Mouse (Mus musculus) myocyte (in vitro differentiated cells): Measurements from ENCODE around the gene Vwa5b1.

ENCODE experiments used
- CEBPB ChIP-seq: IDR thresholded peaks from 2 replicates; pipeline ENCODE4 v1.6.1; 2011; ENCODE audit warnings: mild to moderate bottlenecking, moderate library complexity; ENCODE audit not compliant: poor library complexity, insufficient read depth, severe bottlenecking
- E2F4 ChIP-seq: IDR thresholded peaks from one replicate; pipeline ENCODE4 v1.6.1; 2011; ENCODE audit warnings: mild to moderate bottlenecking, control low read depth, moderate library complexity; ENCODE audit not compliant: insufficient read depth
- MAX ChIP-seq: IDR thresholded peaks from one replicate; pipeline ENCODE4 v1.6.1; 2011; ENCODE audit warnings: low read depth, mild to moderate bottlenecking, control low read depth
- MYOD1 ChIP-seq, 3 experiments: IDR thresholded peaks; one replicate each; pipeline ENCODE4 v1.6.1; 2011; ENCODE audit warnings: control low read depth in 2 of 3, low read depth in 2 of 3, mild to moderate bottlenecking in 2 of 3, moderate library complexity in 1 of 3; ENCODE audit not compliant: insufficient read length in 2 of 3, control insufficient read depth in 1 of 3
- MYOG ChIP-seq, 3 experiments: IDR thresholded peaks; one replicate each; pipeline ENCODE4 v1.6.1; 2011; ENCODE audit warnings: control low read depth in 2 of 3, low read depth in 2 of 3, mild to moderate bottlenecking in 2 of 3; ENCODE audit not compliant: insufficient read length in 2 of 3, control insufficient read depth in 1 of 3, insufficient read depth in 1 of 3
- POLR2A ChIP-seq: IDR thresholded peaks from one replicate; pipeline ENCODE4 v1.6.1; 2011; ENCODE audit warnings: low read depth, mild to moderate bottlenecking, control low read depth, moderate library complexity; ENCODE audit not compliant: insufficient read length
- SRF ChIP-seq: IDR thresholded peaks from one replicate; pipeline ENCODE4 v1.6.1; 2011; ENCODE audit warnings: low read depth; ENCODE audit not compliant: control insufficient read depth, insufficient read length
- TCF12 ChIP-seq: IDR thresholded peaks from one replicate; pipeline ENCODE4 v1.6.1; 2011; ENCODE audit warnings: mild to moderate bottlenecking, control low read depth; ENCODE audit not compliant: poor library complexity, insufficient read depth, severe bottlenecking
- USF1 ChIP-seq: IDR thresholded peaks from one replicate; pipeline ENCODE4 v1.6.1; 2011; ENCODE audit warnings: low read depth, mild to moderate bottlenecking, control low read depth, moderate library complexity

DNA sequence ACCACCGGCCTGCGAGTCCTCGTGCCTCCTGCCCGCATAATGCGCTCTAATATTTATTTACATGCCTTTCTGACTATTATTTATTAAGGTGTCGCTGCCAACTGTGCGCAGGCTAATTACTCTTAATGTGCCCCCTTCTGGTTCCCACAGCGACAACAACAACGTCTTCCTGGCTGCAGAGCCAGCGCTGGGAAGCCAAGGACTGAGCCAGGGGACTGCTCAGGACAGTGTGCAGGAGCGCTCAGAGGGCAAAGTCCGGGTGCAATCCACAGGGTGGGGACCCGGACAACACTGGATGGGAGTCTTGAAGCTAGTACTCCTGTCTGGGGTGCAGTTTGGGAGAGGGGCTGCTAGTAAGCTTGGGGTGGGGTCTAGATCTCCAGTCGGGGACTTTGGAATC is 80.8 kb downstream of the Vwa5b1 start:
- TF ChIP-seq MAX (no peak), MYOD1 (IDR thresholded peaks at IDR 0.05; ENCODE audit: control insufficient read depth in 1 of 3, insufficient read length in 2 of 3, low read depth in 2 of 3) (no peak), USF1 (no peak), POLR2A (no peak), SRF (no peak), TCF12 (no peak), CEBPB (no peak), E2F4 (no peak), MYOG (IDR thresholded peaks at IDR 0.05; ENCODE audit: control insufficient read depth in 1 of 3, insufficient read depth in 1 of 3, insufficient read length in 2 of 3, low read depth in 2 of 3) (no peak)
